Mouse (Mus musculus) limb, embryonic 11.5 days (tissue): ENCODE measurements at regions not wholly inside any gene's neighbourhood (a gene's known extent, or its start where the extent isn't known, plus 50 kb on each side); places are given as distances from the start of the nearest gene placed in this dataset.

ENCODE experiments used
- ATAC-seq: fragments of 200-750 bp; cut with Nextera tagmentation; 2 replicates; pipeline ENCODE4 v1.8.0; 2017; ENCODE audit warnings: low read depth; ENCODE audit not compliant: insufficient number of reproducible peaks, low FRiP score, low TSS enrichment
- DNase-seq: peaks from one replicate; pipeline ENCODE4 v3.0.0-alpha.2; 2015; ENCODE audit warnings: low spot score
- H3K27ac ChIP-seq: fragments of 300-500 bp; sonication (generic); replicated peaks from 2 replicates; pipeline ENCODE4 v1.5.1; 2014; ENCODE audit warnings: low read depth, mild to moderate bottlenecking, low read length
- H3K27me3 ChIP-seq: fragments of 300-500 bp; sonication (generic); 2 replicates; pipeline ENCODE4 v1.6.1; 2014; ENCODE audit warnings: mild to moderate bottlenecking, low read length, mixed read lengths; ENCODE audit not compliant: control insufficient read depth, insufficient read depth
- H3K36me3 ChIP-seq: fragments of 300-500 bp; sonication (generic); 2 replicates; pipeline ENCODE4 v1.6.1; 2014; ENCODE audit warnings: mild to moderate bottlenecking, low read length, moderate library complexity, mixed read lengths; ENCODE audit not compliant: control insufficient read depth, insufficient read depth
- H3K4me1 ChIP-seq: fragments of 300-500 bp; sonication (generic); 2 replicates; pipeline ENCODE4 v1.6.1; 2014; ENCODE audit warnings: low read length, mixed read lengths; ENCODE audit not compliant: control insufficient read depth, insufficient read depth
- H3K4me2 ChIP-seq: fragments of 300-500 bp; sonication (generic); 2 replicates; pipeline ENCODE4 v1.6.1; 2014; ENCODE audit warnings: low read depth, mild to moderate bottlenecking, moderate library complexity; ENCODE audit not compliant: severe bottlenecking
- H3K4me3 ChIP-seq: fragments of 300-500 bp; sonication (generic); 2 replicates; pipeline ENCODE4 v1.5.1; 2014; ENCODE audit warnings: low read depth, low read length
- H3K9ac ChIP-seq: fragments of 300-500 bp; sonication (generic); 2 replicates; pipeline ENCODE4 v1.6.1; 2014; ENCODE audit warnings: mild to moderate bottlenecking, low read length
- H3K9me3 ChIP-seq: fragments of 300-500 bp; sonication (generic); 2 replicates; pipeline ENCODE4 v1.6.1; 2016; ENCODE audit warnings: low read length; ENCODE audit not compliant: control insufficient read depth
- WGBS: fragments of 180-500 bp; shearing (Covaris S2); extraction: QIAGEN DNeasy Blood & Tissue Kit; methylation state at CpG from one replicate; pipeline ENCODE4 v1.1.7; 2014; 5-methylcytosine and 5-hydroxymethylcytosine counted together

DNA sequence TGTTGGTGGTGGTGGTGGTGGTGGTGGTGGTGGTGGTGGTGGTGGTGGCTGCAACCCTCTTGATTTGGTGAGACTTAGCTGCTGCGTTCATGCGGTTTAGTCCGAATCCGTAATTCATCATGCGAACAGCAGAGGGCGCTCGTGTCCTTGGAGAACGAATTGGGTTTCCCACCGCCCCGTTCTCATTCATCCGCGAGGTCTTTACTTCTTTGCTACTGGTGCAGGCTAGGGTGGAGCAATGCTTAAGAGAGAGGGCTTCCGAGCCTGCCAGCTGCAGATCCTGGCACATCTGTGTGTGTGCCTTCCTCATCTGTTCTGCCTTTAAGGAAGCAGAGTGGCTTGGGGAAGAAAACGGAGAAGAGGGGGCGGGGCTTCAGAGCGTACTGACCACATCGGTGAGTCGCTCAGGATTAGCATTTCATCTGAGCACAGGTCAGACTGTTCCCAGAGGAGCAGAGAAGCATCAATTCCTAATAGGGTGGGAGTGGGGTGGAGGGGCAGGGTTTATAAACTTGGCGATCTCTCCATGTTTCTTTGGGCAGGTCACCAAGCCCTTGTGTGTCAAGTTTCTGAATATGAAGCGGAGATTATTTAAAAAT is 111.7 kb upstream of the 1700012A03Rik start:
- peak overlapping the region; percentile 62 for H3K4me2 ChIP-seq
- no peak overlapping the region for H3K9ac ChIP-seq
- no peaks in the 10 kb centered on the region for H3K27me3 ChIP-seq
- peak overlapping the region; percentile 29 for H3K4me3 ChIP-seq
- no peaks in the 10 kb centered on the region for H3K36me3 ChIP-seq
- no peaks in the 10 kb centered on the region for H3K4me1 ChIP-seq
- ATAC-seq (peak; percentile 50; the same call in 1 of the 2 replicates), DNase-seq (peak; percentile 94)
- H3K27ac ChIP-seq, result no peak overlapping the region
- WGBS, result 6% methylated on average over 20 of the region's 20 CpGs
- H3K9me3 ChIP-seq, result no peaks in the 10 kb centered on the region

DNA sequence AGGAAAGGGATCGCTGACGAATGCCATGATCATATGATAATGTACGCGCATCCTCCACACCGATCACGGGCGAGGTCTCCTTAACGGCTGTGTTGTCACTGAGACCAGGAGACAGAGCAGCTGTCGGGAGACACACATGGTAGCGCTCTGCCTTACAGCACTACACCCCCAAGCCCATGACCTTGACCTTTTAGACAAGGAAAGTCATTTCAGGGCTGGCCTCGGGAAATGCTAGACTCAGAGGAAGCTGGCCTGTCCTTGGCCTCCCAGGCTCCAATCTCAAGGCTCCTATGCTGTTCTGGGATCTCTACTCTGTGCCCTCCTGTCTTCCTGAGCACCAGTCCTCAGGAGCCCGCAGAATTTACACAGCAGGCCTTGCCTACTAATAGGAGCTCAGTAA is 112.9 kb upstream of the 1700012A03Rik start:
- H3K27ac ChIP-seq, result no peak overlapping the region
- H3K4me2 ChIP-seq, result no peak overlapping the region
- WGBS, result 84% methylated on average over 12 of the region's 12 CpGs
- H3K9me3 ChIP-seq, result no peaks in the 10 kb centered on the region
- ATAC-seq, result no peak
- H3K36me3 ChIP-seq, result no peaks in the 10 kb centered on the region
- H3K4me1 ChIP-seq, result no peaks in the 10 kb centered on the region
- no peak overlapping the region for H3K9ac ChIP-seq
- H3K4me3 ChIP-seq, result no peak overlapping the region
- DNase-seq, result no peak
- H3K27me3 ChIP-seq, result no peaks in the 10 kb centered on the region

DNA sequence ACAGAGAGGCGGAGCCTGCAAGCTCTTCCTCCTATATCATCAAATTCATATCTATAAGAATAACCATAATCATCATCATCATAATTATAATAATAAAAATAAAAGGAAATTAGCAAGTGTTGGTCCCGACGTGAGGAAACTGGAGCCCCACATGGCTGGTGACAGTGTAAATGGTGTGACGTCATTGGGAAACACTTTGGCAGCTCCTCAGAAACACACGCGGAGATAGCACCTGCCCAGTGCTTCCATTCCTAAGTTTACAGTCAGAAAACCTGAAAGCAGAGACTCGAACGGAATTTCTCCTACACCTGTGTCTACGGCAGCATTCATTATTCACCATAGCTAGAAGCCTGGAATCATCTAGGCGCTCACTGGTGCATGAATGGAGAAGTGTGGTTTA is 115.2 kb upstream of the 1700012A03Rik start:
- 89% methylated on average over 10 of the region's 10 CpGs for WGBS
- Histone ChIP-seq H3K27me3 (no peaks in the 10 kb centered on the region), H3K9ac (no peak overlapping the region), H3K4me2 (no peak overlapping the region), H3K4me1 (no peaks in the 10 kb centered on the region), H3K4me3 (no peak overlapping the region), H3K27ac (no peak overlapping the region), H3K36me3 (no peaks in the 10 kb centered on the region), H3K9me3 (no peaks in the 10 kb centered on the region)
- no peak for ATAC-seq
- DNase-seq, result no peak

DNA sequence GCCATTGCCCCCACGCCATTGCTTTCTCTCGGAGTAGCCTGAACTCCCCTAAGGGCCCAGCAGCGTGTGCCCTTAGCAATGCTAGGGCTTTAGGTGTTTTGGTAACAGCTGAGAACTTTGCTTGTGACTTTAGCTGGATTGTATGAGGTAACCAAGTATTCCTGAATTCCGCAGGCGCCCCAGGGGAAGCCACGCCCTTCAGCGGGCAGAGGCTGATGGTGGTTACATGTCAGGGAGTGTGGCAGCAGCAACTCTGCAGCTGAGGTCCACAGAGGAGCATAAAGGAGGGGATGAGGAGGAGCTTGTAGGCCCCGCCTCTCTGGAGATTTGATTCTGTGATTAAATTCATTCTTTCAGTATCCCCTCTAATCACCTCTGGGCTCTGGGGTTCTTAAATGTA is 116.1 kb upstream of the 1700012A03Rik start:
- no peak for ATAC-seq
- Histone ChIP-seq H3K27me3 (no peaks in the 10 kb centered on the region), H3K27ac (no peak overlapping the region), H3K9ac (no peak overlapping the region), H3K9me3 (no peaks in the 10 kb centered on the region), H3K36me3 (no peaks in the 10 kb centered on the region), H3K4me1 (no peaks in the 10 kb centered on the region), H3K4me2 (no peak overlapping the region), H3K4me3 (no peak overlapping the region)
- no peak for DNase-seq
- WGBS, result 70% methylated on average over 8 of the region's 8 CpGs

DNA sequence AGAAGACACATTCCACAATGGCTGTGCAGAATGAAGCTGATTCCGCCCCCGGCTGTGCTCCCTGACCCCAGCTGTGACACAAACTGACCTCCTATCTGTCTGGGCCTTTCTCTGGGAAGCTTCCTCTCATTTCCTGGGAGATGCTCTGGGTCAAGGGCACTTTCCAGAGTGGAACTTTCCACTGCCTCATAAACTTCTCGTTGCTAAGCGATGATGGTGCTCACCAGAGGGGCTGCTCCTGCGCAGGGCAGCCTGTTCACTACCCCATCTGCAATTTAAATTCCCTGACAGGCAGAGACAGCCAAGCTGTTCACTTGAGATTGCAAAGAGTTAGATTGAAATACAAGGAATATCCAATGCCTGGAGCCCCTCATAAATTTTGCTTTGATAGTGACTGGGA is 116.7 kb upstream of the 1700012A03Rik start:
- DNase-seq (no peak), ATAC-seq (no peak)
- WGBS, result 67% methylated on average over 5 of the region's 5 CpGs
- H3K9ac ChIP-seq, result no peak overlapping the region
- H3K27ac ChIP-seq, result no peak overlapping the region
- no peak overlapping the region for H3K4me2 ChIP-seq
- no peaks in the 10 kb centered on the region for H3K27me3 ChIP-seq
- no peaks in the 10 kb centered on the region for H3K36me3 ChIP-seq
- H3K4me1 ChIP-seq, result no peaks in the 10 kb centered on the region
- H3K9me3 ChIP-seq, result no peaks in the 10 kb centered on the region
- no peak overlapping the region for H3K4me3 ChIP-seq

DNA sequence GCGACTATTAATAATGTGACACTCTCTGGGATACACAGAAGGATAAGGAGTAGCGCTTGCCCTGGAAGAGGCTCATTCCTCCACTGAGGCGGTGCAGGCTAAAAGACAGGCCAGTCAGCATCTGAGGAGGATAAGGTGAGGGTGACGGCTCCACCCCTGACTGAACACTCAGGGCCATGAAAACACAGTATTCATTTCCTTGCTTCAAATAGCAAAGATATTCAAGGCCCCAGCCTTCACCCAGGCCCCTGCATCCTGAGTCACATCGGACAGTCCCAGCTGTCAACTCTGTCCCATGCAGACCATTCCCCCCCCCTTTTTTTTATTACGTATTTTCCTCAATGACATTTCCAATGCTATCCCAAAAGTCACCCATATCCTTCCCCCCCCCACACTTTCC is 118.9 kb upstream of the 1700012A03Rik start:
- DNase-seq (no peak), ATAC-seq (no peak)
- Histone ChIP-seq H3K36me3 (no peaks in the 10 kb centered on the region), H3K4me3 (no peak overlapping the region), H3K27me3 (no peaks in the 10 kb centered on the region), H3K27ac (no peak overlapping the region), H3K4me1 (no peaks in the 10 kb centered on the region), H3K4me2 (no peak overlapping the region), H3K9ac (no peak overlapping the region), H3K9me3 (no peaks in the 10 kb centered on the region)
- WGBS, result 90% methylated on average over 6 of the region's 6 CpGs

DNA sequence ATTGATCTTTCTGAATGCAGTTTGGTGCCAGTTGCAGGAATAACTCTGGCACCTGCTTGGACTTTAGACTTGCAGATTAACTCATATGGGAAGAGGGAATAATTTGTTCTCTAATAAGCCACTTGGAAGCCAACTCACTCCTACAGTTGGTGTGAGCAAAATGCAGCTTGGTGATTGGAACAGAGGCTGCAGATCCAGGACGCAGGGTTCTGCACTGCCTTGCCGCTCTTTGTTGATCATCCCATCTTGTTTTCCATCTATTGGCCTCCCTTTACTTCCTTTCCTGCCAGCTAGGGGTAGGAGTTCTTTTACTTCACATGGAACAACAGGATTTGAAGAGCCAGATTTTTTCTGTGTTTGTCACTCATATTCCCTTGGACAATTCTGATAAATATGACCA is 120.9 kb upstream of the 1700012A03Rik start:
- no peaks in the 10 kb centered on the region for H3K27me3 ChIP-seq
- no peak overlapping the region for H3K4me3 ChIP-seq
- no peak for ATAC-seq
- WGBS, result 83% methylated on average over 2 of the region's 2 CpGs
- no peaks in the 10 kb centered on the region for H3K9me3 ChIP-seq
- H3K4me2 ChIP-seq, result no peak overlapping the region
- DNase-seq, result no peak
- H3K36me3 ChIP-seq, result no peaks in the 10 kb centered on the region
- no peak overlapping the region for H3K27ac ChIP-seq
- no peak overlapping the region for H3K9ac ChIP-seq
- H3K4me1 ChIP-seq, result no peaks in the 10 kb centered on the region

DNA sequence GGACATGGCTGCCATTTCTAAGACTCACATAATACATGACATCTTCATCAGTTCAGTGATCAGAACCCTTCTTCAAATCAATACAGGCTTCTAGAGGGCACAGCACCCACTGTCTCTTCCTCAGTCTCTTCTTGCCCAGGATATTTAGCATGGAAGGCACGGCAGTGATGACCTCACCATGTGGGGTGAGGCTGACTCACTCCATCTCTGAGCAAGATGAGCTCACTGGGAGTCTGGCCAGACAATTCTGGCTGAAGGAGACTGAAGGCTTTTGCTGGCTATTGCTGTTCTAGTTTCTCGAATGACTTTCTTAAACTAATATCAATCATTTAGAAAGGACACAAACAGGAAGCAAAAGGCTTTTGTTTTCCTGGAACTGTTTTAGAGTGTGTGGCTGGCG is 122.9 kb upstream of the 1700012A03Rik start:
- ATAC-seq (no peak), DNase-seq (no peak)
- 64% methylated on average over 3 of the region's 3 CpGs for WGBS
- no peak overlapping the region for H3K27ac ChIP-seq
- no peak overlapping the region for H3K9ac ChIP-seq
- no peak overlapping the region for H3K4me2 ChIP-seq
- H3K4me3 ChIP-seq, result no peak overlapping the region
- no peaks in the 10 kb centered on the region for H3K27me3 ChIP-seq
- no peaks in the 10 kb centered on the region for H3K4me1 ChIP-seq
- H3K36me3 ChIP-seq, result no peaks in the 10 kb centered on the region
- no peaks in the 10 kb centered on the region for H3K9me3 ChIP-seq

DNA sequence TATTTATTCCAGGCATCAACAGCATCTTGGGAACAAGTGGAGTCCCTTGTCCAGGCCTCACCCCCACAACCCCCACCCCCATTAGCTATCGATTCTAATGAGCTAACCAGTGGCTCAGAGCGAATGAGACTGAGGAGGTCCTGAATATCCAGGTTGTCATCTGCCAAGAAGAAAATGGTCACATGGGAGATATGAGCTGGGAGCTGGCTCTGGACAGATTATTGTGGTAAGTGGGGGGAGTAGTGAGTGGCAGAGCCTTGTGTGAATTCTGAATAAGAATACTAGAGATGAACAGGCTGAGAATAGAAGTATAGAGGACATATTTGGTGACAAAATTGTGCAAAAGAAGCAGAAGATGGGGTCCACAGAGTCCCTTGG is 125.4 kb upstream of the 1700012A03Rik start:
- no peaks in the 10 kb centered on the region for H3K36me3 ChIP-seq
- DNase-seq (no peak), ATAC-seq (no peak)
- H3K4me1 ChIP-seq, result no peaks in the 10 kb centered on the region
- H3K27ac ChIP-seq, result no peak overlapping the region
- H3K9me3 ChIP-seq, result no peaks in the 10 kb centered on the region
- 87% methylated on average over 2 of the region's 2 CpGs for WGBS
- H3K4me2 ChIP-seq, result no peak overlapping the region
- no peak overlapping the region for H3K9ac ChIP-seq
- H3K4me3 ChIP-seq, result no peak overlapping the region
- no peaks in the 10 kb centered on the region for H3K27me3 ChIP-seq
